Mouse (Mus musculus): Measurements from ENCODE around the gene Ube2o. TPM values are rescaled to one million over a fixed set of nuclear protein-coding genes. Genes with fewer than 3 reads are reported as not detected.
"Not testable (repeated sequence)": the region's sequence is repeated elsewhere in the genome, so short reads cannot be mapped to it uniquely, and the experiment has no call there.

The Ube2o gene
- polyA plus RNA-seq, 1 experiment from 2014 or later = 12.7 TPM

GRCm38 (mm10) chr11:116492507-116492906 is 88.7 kb downstream of the Ube2o start:
- H3K27ac ChIP-seq; H3K9me3 ChIP-seq (replicated peaks); DNase-seq (ENCODE audit: low spot score); H3K27me3 ChIP-seq (ENCODE audit: low read depth, poor library complexity, severe bottlenecking); H3K4me3 ChIP-seq: not testable (repeated sequence)
- Histone ChIP-seq H3K36me3 (peaks cover 13% of the 10 kb centered on the region), H3K4me1 (peaks cover 11% of the 10 kb centered on the region)
- WGBS = 78% methylated on average over 1 of the region's 1 CpGs

- WGBS = 71% methylated on average over 6 of the region's 6 CpGs
- Histone ChIP-seq H3K4me3 (no peak overlapping the region; the same call in 1 of the 2 replicates), H3K36me3 (peaks cover 25% of the 10 kb centered on the region), H3K27ac (no peak overlapping the region; the same call in 1 of the 2 replicates), H3K9me3 (replicated peaks) (no peaks in the 10 kb centered on the region), H3K4me1 (peaks cover 11% of the 10 kb centered on the region), H3K27me3 (ENCODE audit: low read depth, poor library complexity, severe bottlenecking) (no peaks in the 10 kb centered on the region)
- no peak for DNase-seq (ENCODE audit: low spot score)
These were observed 89.9 kb downstream of the Ube2o start for GRCm38 (mm10) chr11:116491338-116491737.

- DNase-seq (ENCODE audit: low spot score) = peak; percentile 95
- Histone ChIP-seq H3K36me3 (peaks cover 34% of the 10 kb centered on the region), H3K9me3 (replicated peaks) (no peaks in the 10 kb centered on the region), H3K27ac (peak overlapping the region; percentile 93), H3K4me1 (peaks cover 11% of the 10 kb centered on the region), H3K27me3 (ENCODE audit: low read depth, poor library complexity, severe bottlenecking) (no peaks in the 10 kb centered on the region), H3K4me3 (peak overlapping the region; percentile 74)
- under 1% methylated on average over 62 of the region's 62 CpGs for WGBS
These were observed 90.8 kb downstream of the Ube2o start for GRCm38 (mm10) chr11:116490232-116491107.

GRCm38 (mm10) chr11:116489771-116490231 is 91.4 kb downstream of the Ube2o start:
- Histone ChIP-seq H3K4me3 (peak overlapping the region; percentile 74), H3K36me3 (peaks cover 40% of the 10 kb centered on the region), H3K4me1 (peaks cover 11% of the 10 kb centered on the region), H3K9me3 (replicated peaks) (no peaks in the 10 kb centered on the region), H3K27ac (peak overlapping the region; percentile 93), H3K27me3 (ENCODE audit: low read depth, poor library complexity, severe bottlenecking) (no peaks in the 10 kb centered on the region)
- under 1% methylated on average over 39 of the region's 39 CpGs for WGBS
- DNase-seq (ENCODE audit: low spot score) = no peak

DNA sequence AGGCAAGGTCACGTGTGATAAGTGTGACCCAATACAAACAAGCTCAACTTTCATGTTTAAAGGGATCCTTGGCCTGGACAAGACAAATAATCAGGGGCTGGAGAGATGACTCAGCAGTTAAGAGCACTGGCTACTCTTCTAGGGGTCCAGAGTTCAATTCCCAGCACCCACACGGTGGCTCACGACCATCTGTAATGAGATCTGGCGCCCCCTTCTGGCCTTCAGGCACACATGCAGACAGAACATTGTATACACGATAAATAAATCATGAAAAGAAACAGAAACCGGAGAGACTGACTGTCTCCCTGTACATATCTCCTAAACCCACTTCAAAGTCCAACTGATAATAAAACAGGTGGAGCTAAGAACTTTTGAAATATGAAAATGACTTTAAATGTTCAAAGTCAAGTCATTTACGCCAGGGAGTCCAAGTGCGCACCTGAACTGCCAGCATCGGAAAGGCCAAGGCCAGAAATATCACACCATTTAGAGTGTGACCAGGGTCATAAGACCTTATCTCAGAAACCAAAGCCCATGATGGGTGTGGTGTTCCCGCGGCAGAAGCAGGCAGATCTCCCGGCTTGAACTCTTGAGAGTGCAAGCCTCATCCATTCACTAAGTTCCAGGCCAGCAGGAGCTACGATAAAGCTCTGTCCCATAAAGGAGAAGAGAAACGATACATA is 92.4 kb downstream of the Ube2o start:
- DNase-seq (ENCODE audit: low spot score) = no peak

DNA sequence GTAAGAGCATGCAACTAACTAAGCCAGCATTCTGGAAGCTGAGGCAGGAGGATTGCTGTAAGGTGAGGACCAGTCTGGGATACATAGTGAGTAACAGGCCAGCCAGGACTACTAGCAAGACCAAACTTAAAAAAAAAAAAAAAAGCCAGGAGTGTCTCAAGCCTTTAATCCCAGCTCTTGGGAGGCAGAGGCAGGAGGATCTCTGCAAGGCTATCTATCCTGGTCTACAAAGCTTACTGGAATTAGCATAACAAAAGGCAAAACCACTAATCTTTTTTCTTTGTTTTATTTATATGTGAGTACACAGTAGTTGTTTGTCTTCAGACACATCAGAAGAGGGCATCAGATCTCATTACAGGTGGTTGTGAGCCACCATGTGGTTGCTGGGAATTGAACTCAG is 93.0 kb downstream of the Ube2o start:
- Histone ChIP-seq H3K4me3 (no peak overlapping the region), H3K27ac (no peak overlapping the region), H3K9me3 (replicated peaks) (no peaks in the 10 kb centered on the region), H3K36me3 (peaks cover 56% of the 10 kb centered on the region), H3K4me1 (peaks cover 11% of the 10 kb centered on the region), H3K27me3 (ENCODE audit: low read depth, poor library complexity, severe bottlenecking) (no peaks in the 10 kb centered on the region)
- no peak for DNase-seq (ENCODE audit: low spot score)

More for the DNA sequence above, 92.4 kb downstream of the Ube2o start:
- H3K9me3 ChIP-seq (replicated peaks) = no peaks in the 10 kb centered on the region
- H3K4me1 ChIP-seq = peaks cover 11% of the 10 kb centered on the region
- H3K27ac ChIP-seq = peak overlapping the region; percentile 93; the same call in 1 of the 2 replicates
- H3K4me3 ChIP-seq = peak overlapping the region; percentile 74
- WGBS = 80% methylated on average over 14 of the region's 14 CpGs
- peaks cover 50% of the 10 kb centered on the region for H3K36me3 ChIP-seq
- no peaks in the 10 kb centered on the region for H3K27me3 ChIP-seq (ENCODE audit: low read depth, poor library complexity, severe bottlenecking)

Other genes with a start within 250 kb of the Ube2o start
- gene Foxj1, start 246.0 kb downstream of the Ube2o start, polyA plus RNA-seq (2016; fragmentation: Nextera tagmentation; extraction: Ambion mirVana) = 0.68 and 1.5 TPM in 2 replicates
- 11.1 and 18.3 TPM in 2 replicates for gene Rnf157, start 168.4 kb downstream of the Ube2o start, polyA plus RNA-seq (2016; fragmentation: Nextera tagmentation; extraction: Ambion mirVana)
- gene Ubald2, start 147.4 kb downstream of the Ube2o start, polyA plus RNA-seq (2016; fragmentation: Nextera tagmentation; extraction: Ambion mirVana) = 44.1 and 51.8 TPM in 2 replicates
- gene Qrich2, start 115.2 kb downstream of the Ube2o start, polyA plus RNA-seq (2016; fragmentation: Nextera tagmentation; extraction: Ambion mirVana) = 0.36 and 0.44 TPM in 2 replicates
- 203 and 209 TPM in 2 replicates for gene Prpsap1, start 87.2 kb downstream of the Ube2o start, polyA plus RNA-seq (2016; fragmentation: Nextera tagmentation; extraction: Ambion mirVana)
- 0.30 and 0.54 TPM in 2 replicates for gene Sphk1, start 50.5 kb downstream of the Ube2o start, polyA plus RNA-seq (2016; fragmentation: Nextera tagmentation; extraction: Ambion mirVana)
- not detected in 2 replicates for gene Aanat, start 5.0 kb upstream of the Ube2o start, polyA plus RNA-seq (2016; fragmentation: Nextera tagmentation; extraction: Ambion mirVana)
- 4.4 and 5.2 TPM in 2 replicates for gene Rhbdf2, start 45.6 kb upstream of the Ube2o start, polyA plus RNA-seq (2016; fragmentation: Nextera tagmentation; extraction: Ambion mirVana)
- gene Prcd, start 72.1 kb upstream of the Ube2o start, polyA plus RNA-seq (2016; fragmentation: Nextera tagmentation; extraction: Ambion mirVana) = 0.16 and 0.25 TPM in 2 replicates
- 2.7 and 5.8 TPM in 2 replicates for gene Cygb, start 72.9 kb upstream of the Ube2o start, polyA plus RNA-seq (2016; fragmentation: Nextera tagmentation; extraction: Ambion mirVana)
- not detected in 2 replicates for gene St6galnac1, start 194.1 kb upstream of the Ube2o start, polyA plus RNA-seq (2016; fragmentation: Nextera tagmentation; extraction: Ambion mirVana)
- 13.9 and 14.9 TPM in 2 replicates for gene Mxra7, start 246.6 kb upstream of the Ube2o start, polyA plus RNA-seq (2016; fragmentation: Nextera tagmentation; extraction: Ambion mirVana)